Mouse (Mus musculus): ENCODE data around the gene Gpsm1. TPM values are rescaled to one million over a fixed set of nuclear protein-coding genes. Genes with fewer than 3 reads are reported as not detected.

Gene Gpsm1
- polyA plus RNA-seq (2021; fragmentation: Nextera tagmentation) = 14.3 and 15.6 TPM in 2 replicates
- long read RNA-seq, experiment 1, transcript Gpsm1-202 (14 exons, 3,384 nt) = major isoform, 12 of 25 reads
- long read RNA-seq, experiment 1, partial matches to known transcripts = 3 of 25 reads
- long read RNA-seq, experiment 1, other reads (novel, unspliced or antisense) = 4 of 25 reads
- long read RNA-seq, experiment 2, transcript Gpsm1-203 (13 exons, 3,127 nt) = minor isoform, 36 of 268 reads
- long read RNA-seq, experiment 2, transcript Gpsm1-202 (14 exons, 3,384 nt) = major isoform, 139 of 268 reads
- long read RNA-seq, experiment 2, transcript Gpsm1-204 (5 exons, 2,043 nt) = minor isoform, 18 of 268 reads
- long read RNA-seq, experiment 2, partial matches to known transcripts = 22 of 268 reads
- long read RNA-seq, experiment 2, other reads (novel, unspliced or antisense) = 46 of 268 reads

DNA sequence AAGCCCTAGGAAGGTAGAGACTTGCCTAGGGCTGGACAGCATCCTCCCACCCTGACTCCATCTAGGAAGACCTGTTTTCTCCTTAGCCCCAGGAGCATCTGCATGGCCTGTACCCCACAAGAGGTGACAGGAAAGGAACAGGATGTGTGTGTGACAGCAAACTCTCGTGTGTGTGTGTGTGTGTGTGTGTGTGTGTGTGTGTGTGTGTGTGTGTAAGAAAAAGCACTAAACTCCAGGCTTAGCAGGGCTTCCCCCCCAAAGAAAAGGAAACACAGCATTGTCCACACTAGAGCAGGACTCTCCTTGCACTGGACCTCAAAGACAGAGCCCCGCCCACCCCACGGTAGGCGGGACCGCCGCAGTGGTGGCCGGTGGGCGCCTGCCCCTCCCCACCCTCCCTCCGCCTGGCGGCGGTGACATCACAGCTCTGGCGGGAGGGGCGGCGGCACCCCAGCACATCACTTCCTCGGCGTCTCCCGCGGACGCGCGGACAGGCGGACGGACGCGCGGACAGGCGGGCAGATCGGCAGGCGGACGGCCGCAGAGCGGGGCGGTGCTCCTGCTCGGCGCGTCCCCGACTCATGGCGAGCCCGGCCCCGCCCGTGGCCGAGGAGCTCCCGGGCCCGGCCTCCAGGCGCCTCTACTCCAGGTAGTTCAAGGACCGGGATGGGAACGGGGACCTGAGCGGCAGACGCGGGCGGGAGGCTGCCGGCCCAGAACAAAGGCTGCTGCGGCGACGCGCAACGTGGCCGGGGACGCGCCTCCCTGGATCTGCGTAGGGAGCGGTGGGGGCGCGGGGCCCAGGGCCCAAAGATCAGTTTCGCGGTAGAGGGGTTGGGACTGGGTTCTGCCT is at the start of gene Gpsm1:
Gene Gpsm1 (plus strand): TSS at position 444 of the 853 bp plus-strand sequence.

DNA sequence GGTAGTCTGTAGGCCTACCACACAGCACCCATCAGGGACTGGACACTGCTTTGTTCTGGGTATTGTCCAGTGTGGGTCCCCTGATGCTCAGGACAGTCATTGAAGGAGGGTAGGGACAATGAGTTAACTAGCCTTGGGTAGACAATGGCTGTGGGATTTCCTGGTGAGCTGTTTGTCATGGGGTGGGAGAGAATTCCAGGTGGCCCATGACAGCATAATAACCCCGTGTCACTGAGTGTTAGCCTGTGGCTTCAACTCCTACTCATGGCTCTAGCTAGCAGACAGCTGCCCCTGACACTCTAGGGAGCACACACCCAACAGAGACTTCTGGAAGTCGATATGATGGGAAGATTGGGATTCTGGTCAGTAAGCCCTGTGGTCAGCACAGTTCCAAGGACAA is 20.9 kb upstream of the Gpsm1 start, which contains the start of gene Ccdc187:
Gene Ccdc187 (minus strand): TSS at position 101 of the 400 bp plus-strand sequence.

DNA sequence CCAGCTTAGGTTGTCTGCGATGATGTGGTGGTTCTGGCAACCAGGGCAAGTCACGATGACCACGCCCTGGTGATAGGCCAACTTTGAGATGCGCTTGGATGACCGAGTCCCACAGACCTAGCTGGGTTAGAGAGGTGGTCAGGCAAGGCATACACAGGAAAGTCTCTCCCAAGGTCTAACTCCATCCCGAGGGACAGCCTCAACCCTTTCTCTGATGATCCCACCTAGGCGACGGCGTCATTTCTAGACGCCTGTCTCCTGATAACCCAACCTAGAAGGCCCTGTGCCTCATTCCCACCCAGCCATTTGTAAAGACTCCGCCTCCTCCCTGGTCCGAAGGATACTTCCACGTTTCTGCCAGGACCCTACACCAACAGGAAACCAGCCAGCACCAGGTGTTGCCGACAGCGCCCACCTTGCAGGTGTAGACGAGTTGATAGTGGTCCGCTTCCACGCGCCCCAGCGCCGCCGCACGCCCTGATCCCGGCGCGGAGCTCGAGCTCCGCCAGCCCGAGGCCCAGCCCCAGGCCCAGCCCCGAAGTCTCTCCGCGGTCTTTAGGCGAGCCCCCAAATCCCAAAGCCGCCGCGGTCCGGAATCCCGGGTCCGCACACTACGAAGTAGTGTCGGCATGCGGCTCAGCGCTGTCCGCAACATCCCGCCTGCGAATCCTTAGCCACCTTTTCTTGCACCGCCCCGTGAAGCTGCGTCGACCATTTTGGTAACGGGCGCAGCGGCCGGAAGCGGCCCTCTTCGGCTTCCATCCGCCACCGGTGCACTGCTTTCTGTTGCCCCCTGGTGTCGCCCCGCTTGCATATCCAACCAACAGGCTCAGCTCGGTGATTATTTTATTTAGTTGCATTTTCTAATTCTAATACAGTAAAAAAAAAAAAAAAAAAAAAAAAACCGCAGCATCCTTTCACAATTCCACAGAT is 36.3 kb downstream of the Gpsm1 start, which contains the start of gene Dnlz:
Gene Dnlz (minus strand): TSS at position 753 of the 933 bp plus-strand sequence.

DNA sequence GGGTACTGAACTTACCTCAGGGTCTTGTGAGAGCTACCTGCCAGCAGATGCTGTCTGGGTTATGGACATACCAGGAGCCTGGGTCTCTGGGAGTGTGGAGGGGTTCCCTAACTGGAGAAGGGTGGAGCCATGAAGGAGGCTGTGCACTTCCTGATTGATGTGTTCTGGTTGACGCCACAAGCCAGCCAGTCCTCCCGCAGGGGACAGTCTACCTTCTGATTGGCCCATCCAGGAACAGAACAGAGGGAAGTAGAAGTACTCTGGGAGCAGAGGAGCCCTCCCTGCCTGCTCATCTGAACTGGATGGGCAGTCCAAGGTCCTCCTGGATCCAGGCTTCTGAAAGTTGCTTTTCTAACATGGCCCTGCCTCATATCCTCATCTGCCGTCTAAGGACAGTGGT is 45.5 kb downstream of the Gpsm1 start, which contains the start of gene Card9:
Gene Card9 (minus strand): TSS at position 147 of the 400 bp plus-strand sequence.

DNA sequence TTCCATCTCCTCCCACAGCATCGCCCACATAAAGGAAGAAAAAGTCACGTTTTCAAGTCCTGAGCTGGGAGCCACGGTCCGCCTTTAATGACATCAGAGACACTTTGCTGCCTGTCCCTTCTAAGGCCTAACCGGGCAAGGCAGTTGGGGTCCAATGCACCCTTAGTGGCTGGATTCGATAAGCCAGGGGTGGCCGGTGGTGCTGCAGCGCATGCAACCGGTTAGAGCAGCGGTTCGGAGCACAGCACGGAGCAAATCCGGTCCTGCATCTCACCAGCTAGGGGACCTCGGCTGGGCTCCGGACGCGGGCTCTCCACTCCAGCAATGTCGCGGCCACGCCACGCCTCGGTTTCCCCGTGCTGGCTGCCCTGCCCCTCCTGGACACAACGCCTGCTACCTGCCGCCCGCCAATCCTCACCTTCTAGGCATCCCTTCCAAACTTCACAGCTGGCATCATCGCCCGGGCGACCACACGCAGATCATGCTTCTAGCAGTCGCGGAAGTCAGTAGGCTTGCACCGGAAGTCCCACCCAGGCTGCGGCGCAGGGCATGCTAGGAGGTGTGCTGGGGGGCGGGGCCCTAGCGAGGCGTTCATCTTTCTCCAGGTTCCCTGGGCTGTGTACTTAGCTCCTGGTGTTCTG is 64.9 kb downstream of the Gpsm1 start, which contains the start of gene Snapc4:
Gene Snapc4 (minus strand): TSS at position 523 of the 641 bp plus-strand sequence.

DNA sequence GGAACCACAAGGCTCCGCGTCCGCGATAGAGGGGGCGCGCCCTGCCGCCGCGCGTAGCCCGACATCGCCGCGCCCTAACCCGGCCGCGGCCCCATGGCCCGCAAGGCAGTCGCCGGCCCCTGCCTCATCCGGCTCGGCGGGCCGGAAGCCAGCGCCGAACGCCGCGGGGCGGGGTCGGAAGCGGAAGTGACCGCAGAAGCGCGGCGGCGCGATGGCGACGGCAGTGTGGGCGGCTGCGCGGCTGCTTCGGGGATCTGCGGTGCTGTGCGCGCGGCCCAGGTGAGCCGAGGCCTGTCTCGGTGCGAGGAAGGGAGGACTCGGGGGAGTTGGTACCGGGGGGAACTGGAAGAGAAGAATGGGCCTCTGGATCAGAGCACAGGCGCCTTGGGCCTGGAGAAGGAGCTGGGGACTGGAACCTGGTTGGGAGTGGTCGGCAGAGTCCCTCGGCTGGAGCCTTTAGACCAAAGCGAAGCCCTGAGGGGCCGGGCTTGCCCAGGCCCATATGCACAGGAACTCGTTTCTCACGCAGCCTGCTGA is 73.9 kb downstream of the Gpsm1 start, which contains the start of the genes Entr1 and Pmpca:
Gene Entr1 (minus strand): TSS at position 163 of the 537 bp plus-strand sequence.
Gene Pmpca (plus strand): TSS at position 186 of the 537 bp plus-strand sequence.

Other genes with a start within 250 kb of the Gpsm1 start
- gene Nacc2, start 192.3 kb upstream of the Gpsm1 start, polyA plus RNA-seq (2021; fragmentation: Nextera tagmentation) = 52.8 and 66.5 TPM in 2 replicates
- gene Lhx3, start 107.2 kb upstream of the Gpsm1 start, polyA plus RNA-seq (2021; fragmentation: Nextera tagmentation) = 0.16 TPM in 2 replicates
- 8.9 and 10.1 TPM in 2 replicates for gene Qsox2, start 78.0 kb upstream of the Gpsm1 start, polyA plus RNA-seq (2021; fragmentation: Nextera tagmentation)
- gene Ccdc187, start 21.0 kb upstream of the Gpsm1 start, polyA plus RNA-seq (2021; fragmentation: Nextera tagmentation) = 0.21 TPM in 2 replicates
- 47.9 and 49.6 TPM in 2 replicates for gene Dnlz, start 36.6 kb downstream of the Gpsm1 start, polyA plus RNA-seq (2021; fragmentation: Nextera tagmentation)
- 0.65 and 0.67 TPM in 2 replicates for gene Card9, start 45.4 kb downstream of the Gpsm1 start, polyA plus RNA-seq (2021; fragmentation: Nextera tagmentation)
- gene Snapc4, start 65.1 kb downstream of the Gpsm1 start, polyA plus RNA-seq (2021; fragmentation: Nextera tagmentation) = 5.3 and 5.5 TPM in 2 replicates
- gene Entr1, start 73.8 kb downstream of the Gpsm1 start, polyA plus RNA-seq (2021; fragmentation: Nextera tagmentation) = 66.4 and 77.0 TPM in 2 replicates
- gene Pmpca, start 73.8 kb downstream of the Gpsm1 start, polyA plus RNA-seq (2021; fragmentation: Nextera tagmentation) = 47.8 and 57.9 TPM in 2 replicates
- gene Inpp5e, start 93.7 kb downstream of the Gpsm1 start, polyA plus RNA-seq (2021; fragmentation: Nextera tagmentation) = 4.2 and 4.4 TPM in 2 replicates
- 11.0 TPM in 2 replicates for gene Sec16a, start 129.7 kb downstream of the Gpsm1 start, polyA plus RNA-seq (2021; fragmentation: Nextera tagmentation)
- gene Notch1, start 201.1 kb downstream of the Gpsm1 start, polyA plus RNA-seq (2021; fragmentation: Nextera tagmentation) = 7.5 and 7.7 TPM in 2 replicates